Mouse (Mus musculus) embryonic fibroblast, embryonic 13.5 days (primary cell): ENCODE results near the gene Sorcs2. TPM values are rescaled to one million over a fixed set of nuclear protein-coding genes. Genes with fewer than 3 reads are reported as not detected.

ENCODE experiments used
- H3K27ac ChIP-seq: 2 replicates; pipeline ENCODE4 v1.5.1; 2012; ENCODE audit warnings: low read length, control low read depth, inconsistent platforms; ENCODE audit not compliant: insufficient read depth
- H3K4me1 ChIP-seq: 2 replicates; pipeline ENCODE4 v1.6.1; 2011; ENCODE audit warnings: low read length; ENCODE audit not compliant: control insufficient read depth, insufficient read depth
- H3K4me3 ChIP-seq: 2 replicates; pipeline ENCODE4 v1.5.1; 2011; ENCODE audit warnings: mild to moderate bottlenecking, control low read depth, low read length; ENCODE audit not compliant: insufficient read depth
- CTCF ChIP-seq: IDR thresholded peaks from 2 replicates; pipeline ENCODE4 v1.5.1; 2011; ENCODE audit warnings: mild to moderate bottlenecking, control low read depth, low read length, moderate library complexity, borderline replicate concordance; ENCODE audit not compliant: insufficient read depth
- POLR2A ChIP-seq: IDR thresholded peaks from 2 replicates; pipeline ENCODE4 v1.6.1; 2011; ENCODE audit warnings: low read depth, mild to moderate bottlenecking, control low read depth, low read length, moderate library complexity
- polyA plus RNA-seq: library from polyadenylated mRNA; stranded (reverse); fragments of >200 nt; gene quantifications from 2 replicates; pipeline ENCODE4 v1.2.4, GENCODE M21; 2011; ENCODE audit warnings: low read depth; ENCODE audit not compliant: missing spikeins, insufficient read length

Gene Sorcs2
- polyA plus RNA-seq, 1 experiment = 67.1 TPM

- Histone ChIP-seq H3K4me1 (peaks cover 9% of the 10 kb centered on the region), H3K27ac (no peak overlapping the region), H3K4me3 (no peak overlapping the region)
- TF ChIP-seq POLR2A = no peak
- no peak for TF ChIP-seq CTCF
These were observed 84.4 kb downstream of the Sorcs2 start for GRCm38 (mm10) chr5:36313353-36314079.

- no peak overlapping the region for H3K27ac ChIP-seq
- no peak for TF ChIP-seq POLR2A
- no peak for TF ChIP-seq CTCF
- H3K4me3 ChIP-seq = no peak overlapping the region
- peaks cover 9% of the 10 kb centered on the region for H3K4me1 ChIP-seq
These were observed 85.0 kb downstream of the Sorcs2 start for GRCm38 (mm10) chr5:36312926-36313325.

- H3K27ac ChIP-seq = no peak overlapping the region
- TF ChIP-seq POLR2A (no peak), CTCF (no peak)
- no peaks in the 10 kb centered on the region for H3K4me1 ChIP-seq
- H3K4me3 ChIP-seq = no peak overlapping the region
These were observed 93.5 kb downstream of the Sorcs2 start for GRCm38 (mm10) chr5:36304299-36304980.

- no peaks in the 10 kb centered on the region for H3K4me1 ChIP-seq
- no peak for TF ChIP-seq CTCF
- no peak for TF ChIP-seq POLR2A
- no peak overlapping the region for H3K27ac ChIP-seq
- no peak overlapping the region for H3K4me3 ChIP-seq
These were observed 96.8 kb downstream of the Sorcs2 start for GRCm38 (mm10) chr5:36301166-36301565.

GRCm38 (mm10) chr5:36298049-36298448 is 99.9 kb downstream of the Sorcs2 start:
- Histone ChIP-seq H3K4me1 (peaks cover 13% of the 10 kb centered on the region), H3K27ac (no peak overlapping the region), H3K4me3 (no peak overlapping the region)
- TF ChIP-seq POLR2A (no peak), CTCF (no peak)

- H3K4me3 ChIP-seq = no peak overlapping the region
- TF ChIP-seq CTCF = no peak
- no peak for TF ChIP-seq POLR2A
- peaks cover 21% of the 10 kb centered on the region for H3K4me1 ChIP-seq
- no peak overlapping the region for H3K27ac ChIP-seq
These were observed 100.7 kb downstream of the Sorcs2 start for GRCm38 (mm10) chr5:36297246-36297645.

- Histone ChIP-seq H3K4me3 (no peak overlapping the region), H3K4me1 (peaks cover 25% of the 10 kb centered on the region), H3K27ac (peak overlapping the region; percentile 84)
- no peak for TF ChIP-seq POLR2A
- TF ChIP-seq CTCF = no peak
These were observed 104.6 kb downstream of the Sorcs2 start for GRCm38 (mm10) chr5:36293109-36293900.

GRCm38 (mm10) chr5:36292321-36292720 is 105.6 kb downstream of the Sorcs2 start:
- peaks cover 26% of the 10 kb centered on the region for H3K4me1 ChIP-seq
- H3K27ac ChIP-seq = peak overlapping the region; percentile 77
- H3K4me3 ChIP-seq = no peak overlapping the region
- TF ChIP-seq POLR2A (no peak), CTCF (no peak)

GRCm38 (mm10) chr5:36291191-36291590 is 106.7 kb downstream of the Sorcs2 start:
- H3K4me3 ChIP-seq = no peak overlapping the region
- H3K27ac ChIP-seq = no peak overlapping the region
- TF ChIP-seq POLR2A (no peak), CTCF (0 out of 2 replicates have a peak, but pooled peaks have one; percentile 12)
- peaks cover 26% of the 10 kb centered on the region for H3K4me1 ChIP-seq
